Mouse (Mus musculus) cerebellum, postnatal 25 days (tissue): ENCODE measurements around the gene Zmym4.

Experiments
- DNase-seq, 2 experiments: peaks; one replicate each; pipeline ENCODE4 v3.0.0; 2021; ENCODE audit warnings: mixed read lengths in 2 of 2

Zmym4 gene

DNA sequence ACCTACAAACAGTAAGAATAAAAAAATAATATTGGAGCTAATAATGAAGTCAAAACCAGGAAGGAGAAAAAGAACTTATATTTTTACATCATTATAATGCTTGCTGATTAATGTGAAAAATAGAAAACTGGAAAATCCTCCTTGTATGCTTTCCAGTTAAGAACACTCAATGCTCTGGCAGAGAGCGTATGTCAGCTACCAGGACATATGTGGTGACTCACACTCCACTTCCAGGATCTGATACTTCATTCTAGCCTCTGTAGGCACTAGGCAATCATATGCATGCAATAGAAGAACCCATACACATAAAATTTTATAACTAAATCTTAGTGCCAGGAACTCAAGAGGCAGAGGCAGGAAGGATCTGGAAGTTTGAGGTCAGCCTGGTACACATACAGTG is 40.2 kb downstream of the Zmym4 start:
- DNase-seq: no peak

GRCm38 (mm10) chr4:126889879-126890278 is 78.1 kb downstream of the Zmym4 start:
- DNase-seq: no peak

DNA sequence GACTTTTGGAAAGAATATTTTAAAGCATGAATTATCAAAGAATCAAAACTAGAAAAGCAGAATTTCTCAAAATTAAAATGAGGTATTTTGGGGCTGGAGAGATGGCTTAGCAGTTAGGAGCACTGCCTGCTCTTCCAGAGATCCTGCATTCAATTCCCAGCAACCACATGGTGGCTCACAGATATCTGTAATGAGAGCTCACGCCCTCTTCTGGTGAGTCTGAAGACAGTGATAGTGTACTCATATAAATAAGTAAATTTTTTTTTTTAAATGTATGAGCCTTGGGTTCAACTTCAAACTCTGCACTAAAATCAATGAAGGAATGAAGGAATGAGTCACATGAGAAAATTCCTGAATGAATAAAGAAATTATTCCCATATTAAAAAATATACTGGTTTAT is 82.0 kb downstream of the Zmym4 start:
- no peak for DNase-seq

DNA sequence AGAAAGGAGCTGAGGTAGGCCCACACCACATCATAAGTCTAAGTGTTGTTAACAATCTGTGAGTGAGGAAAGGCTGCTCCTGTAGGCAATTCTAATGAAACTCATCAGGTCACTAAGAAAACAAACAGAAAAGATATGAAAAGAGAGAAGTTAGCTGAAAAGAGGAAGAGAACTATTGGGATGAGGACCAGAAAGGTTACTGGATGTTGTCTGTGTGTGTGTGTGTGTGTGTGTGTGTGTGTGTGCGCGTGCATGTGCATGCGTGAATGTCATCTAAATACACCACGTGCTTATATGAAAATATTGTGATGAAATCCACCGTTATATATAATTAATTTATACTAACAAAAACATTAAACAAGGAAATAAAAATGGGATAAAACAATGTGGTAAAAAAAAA is 84.3 kb downstream of the Zmym4 start:
- no peak for DNase-seq

- no peak for DNase-seq
Measured at GRCm38 (mm10) chr4:126879560-126880275, 88.2 kb downstream of the Zmym4 start.

DNA sequence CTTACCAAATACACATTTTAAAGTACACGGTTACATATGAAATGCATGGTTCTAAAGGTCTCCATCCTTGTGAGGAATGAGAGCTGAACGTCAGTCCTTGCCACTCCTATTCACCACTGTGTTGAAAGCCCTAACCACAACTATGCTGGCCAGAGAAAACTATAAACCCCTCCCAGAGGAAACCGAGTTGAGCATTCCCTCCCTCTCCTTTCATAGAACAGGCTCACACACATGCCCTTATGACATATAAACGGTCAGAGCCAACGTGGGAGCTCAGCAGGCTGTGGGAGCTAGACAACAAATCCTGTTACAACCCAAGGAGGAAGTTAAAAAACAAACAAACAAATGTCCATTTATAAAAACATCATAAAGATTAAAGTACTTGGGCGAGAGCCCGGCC is 95.2 kb downstream of the Zmym4 start:
- no peak for DNase-seq

DNA sequence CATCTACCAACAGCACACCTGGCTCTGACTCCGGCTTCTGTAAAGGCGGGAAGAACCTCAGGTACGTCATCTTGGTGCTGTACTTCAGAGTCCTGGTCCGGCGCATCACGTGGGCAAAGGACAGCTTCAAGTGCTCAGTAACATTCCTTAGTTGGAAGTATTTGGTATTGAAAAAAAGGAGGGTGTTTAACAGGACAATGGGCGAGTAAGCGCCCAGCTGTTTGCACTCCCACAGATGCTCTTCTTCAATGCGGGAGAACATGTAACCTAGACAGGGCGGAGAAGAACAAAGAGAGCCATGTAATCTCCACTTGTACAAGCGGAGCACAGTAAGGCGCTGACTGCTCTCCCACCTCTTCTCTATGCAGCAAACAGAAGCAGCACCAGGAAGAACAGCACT is 99.2 kb downstream of the Zmym4 start:
- DNase-seq: no peak

GRCm38 (mm10) chr4:126861514-126862266 is 106.2 kb downstream of the Zmym4 start:
- DNase-seq: no peak

DNA sequence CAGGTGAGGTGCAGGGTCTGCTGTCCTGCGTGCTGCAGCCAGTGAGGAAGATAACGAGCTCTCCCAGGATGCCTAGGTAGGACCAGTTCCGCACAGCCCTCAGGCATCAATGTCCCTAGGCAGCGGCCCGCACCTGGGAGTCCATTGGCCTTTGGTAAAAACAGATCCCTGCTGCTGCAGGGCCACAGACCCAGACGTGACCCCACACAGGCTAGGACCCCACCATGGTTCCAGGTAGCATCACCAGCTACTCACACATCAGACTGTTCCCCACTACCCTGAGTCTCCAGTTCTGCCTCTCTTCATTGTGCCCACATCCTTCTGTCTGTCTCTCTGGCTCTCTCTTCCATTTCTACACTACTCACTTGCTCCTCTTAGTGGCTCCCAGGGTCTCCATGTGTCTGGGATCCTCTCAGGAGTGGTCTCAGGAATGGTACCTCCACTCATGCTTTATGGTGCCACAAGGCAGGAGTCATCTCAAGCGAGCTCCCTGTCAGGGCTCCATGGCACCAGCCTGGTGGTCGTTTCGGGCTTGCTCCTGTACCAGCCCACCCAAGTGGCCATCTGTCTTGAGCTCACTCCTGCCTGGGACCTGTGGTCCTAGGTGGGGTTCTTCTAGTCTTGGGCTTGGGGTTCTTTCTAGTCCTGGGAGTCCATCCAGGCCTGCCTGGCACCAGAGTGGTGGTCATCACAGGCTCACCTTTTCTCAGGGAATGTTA is 107.5 kb downstream of the Zmym4 start:
- DNase-seq: no peak

GRCm38 (mm10) chr4:126852971-126853370 is 115.0 kb downstream of the Zmym4 start:
- DNase-seq: peak; percentile 39 to 46

GRCm38 (mm10) chr4:126850778-126851080 is 117.2 kb downstream of the Zmym4 start:
- no peak for DNase-seq

DNA sequence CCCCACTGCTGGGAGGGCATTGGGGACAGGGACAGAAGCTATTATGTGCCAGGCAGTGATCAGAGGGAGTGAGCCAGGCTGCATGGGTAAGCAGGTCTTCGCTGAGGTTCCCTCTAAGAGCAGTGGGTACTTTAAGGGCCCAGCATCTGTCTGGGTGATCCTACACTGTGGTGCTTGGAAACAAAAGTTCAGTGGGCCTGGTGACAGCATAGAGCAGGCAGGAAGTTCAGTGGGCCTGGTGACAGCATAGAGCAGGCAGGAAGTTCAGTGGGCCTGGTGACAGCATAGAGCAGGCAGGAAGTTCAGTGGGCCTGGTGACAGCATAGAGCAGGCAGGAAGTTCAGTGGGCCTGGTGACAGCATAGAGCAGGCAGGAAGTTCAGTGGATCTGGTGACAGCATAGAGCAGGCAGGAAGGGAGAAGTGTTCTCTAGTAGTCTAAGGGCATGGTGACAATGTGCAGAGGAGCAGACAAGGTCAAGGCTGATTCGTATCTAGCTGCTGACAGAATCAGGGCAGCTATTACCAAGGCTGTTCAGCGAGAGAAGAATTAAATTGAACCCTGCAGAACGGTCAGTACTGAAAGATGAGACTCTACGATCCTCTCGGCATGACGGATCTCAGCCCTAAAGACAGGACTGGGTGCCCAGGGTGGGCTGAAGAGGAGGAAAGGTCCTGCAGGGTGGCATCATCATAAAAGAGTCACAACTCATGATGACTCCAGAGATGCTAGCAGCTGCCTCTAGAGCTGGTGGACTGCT is 117.7 kb downstream of the Zmym4 start:
- DNase-seq: no peak

GRCm38 (mm10) chr4:126846971-126847370 is 121.0 kb downstream of the Zmym4 start:
- DNase-seq: no peak

- DNase-seq: no peak
Measured at GRCm38 (mm10) chr4:126845664-126846063, 122.3 kb downstream of the Zmym4 start.

DNA sequence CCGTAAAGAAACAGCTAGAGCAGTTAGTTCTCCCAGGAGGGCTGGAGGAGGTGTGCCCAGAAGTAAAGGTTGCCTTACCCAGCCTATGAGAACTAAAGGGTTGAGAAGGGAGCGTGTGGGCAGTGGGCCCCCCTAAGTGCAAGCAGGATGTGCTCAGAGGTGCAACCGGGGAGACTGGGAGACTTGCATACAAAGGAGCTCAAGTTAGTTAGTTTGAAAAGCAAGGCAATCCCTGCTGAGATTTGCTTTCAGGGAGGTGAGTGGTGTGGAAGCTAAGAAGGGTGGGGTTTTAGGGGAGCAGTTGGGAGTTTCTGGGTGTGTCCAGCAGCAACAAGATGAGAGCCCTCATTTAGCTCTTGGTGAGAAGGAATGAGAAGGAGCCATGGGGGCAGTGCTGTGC is 125.0 kb downstream of the Zmym4 start:
- no peak for DNase-seq

- DNase-seq: no peak
Measured at GRCm38 (mm10) chr4:126840996-126841560, 126.9 kb downstream of the Zmym4 start.

DNA sequence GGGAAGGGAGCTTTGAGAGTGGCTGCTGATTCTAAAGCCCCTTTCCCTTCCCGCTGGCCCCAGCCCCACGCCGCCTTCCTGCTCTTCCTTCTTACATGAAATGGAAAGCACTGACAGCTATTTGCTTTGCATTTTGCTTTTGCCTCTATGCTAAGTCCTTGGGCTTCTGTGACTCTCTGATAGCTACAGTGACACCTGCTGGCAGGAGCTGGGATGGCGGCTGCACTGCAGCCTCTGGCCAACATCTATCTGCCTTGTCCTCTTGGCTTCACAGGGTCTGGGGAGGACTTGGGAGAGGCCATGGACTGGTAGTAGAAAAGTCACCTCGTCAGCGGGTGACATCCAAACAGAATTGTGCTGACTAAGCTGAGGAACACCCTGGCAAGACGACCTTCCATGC is 128.1 kb downstream of the Zmym4 start:
- peak; percentile 90 to 93 for DNase-seq

- no peak for DNase-seq
Measured at GRCm38 (mm10) chr4:126838799-126839198, 129.1 kb downstream of the Zmym4 start.

DNA sequence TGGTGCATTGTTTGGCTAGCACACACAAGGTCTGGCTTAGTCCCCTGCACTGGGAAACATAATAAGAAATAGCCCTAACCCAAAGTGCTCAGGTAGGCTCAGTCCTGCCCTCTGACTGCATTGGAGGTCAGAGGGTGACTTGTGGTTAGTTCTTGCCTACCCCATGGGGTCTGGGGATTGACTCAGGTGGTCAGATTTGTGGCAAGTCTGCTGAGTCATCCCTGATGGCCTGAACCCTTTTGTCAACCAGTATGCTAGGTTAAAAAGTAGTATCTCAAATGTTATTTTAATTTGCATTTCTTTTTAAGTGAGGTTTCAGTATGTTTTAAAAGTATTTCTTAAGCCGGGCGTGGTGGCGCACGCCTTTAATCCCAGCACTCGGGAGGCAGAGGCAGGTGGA is 136.8 kb downstream of the Zmym4 start:
- no peak for DNase-seq

DNA sequence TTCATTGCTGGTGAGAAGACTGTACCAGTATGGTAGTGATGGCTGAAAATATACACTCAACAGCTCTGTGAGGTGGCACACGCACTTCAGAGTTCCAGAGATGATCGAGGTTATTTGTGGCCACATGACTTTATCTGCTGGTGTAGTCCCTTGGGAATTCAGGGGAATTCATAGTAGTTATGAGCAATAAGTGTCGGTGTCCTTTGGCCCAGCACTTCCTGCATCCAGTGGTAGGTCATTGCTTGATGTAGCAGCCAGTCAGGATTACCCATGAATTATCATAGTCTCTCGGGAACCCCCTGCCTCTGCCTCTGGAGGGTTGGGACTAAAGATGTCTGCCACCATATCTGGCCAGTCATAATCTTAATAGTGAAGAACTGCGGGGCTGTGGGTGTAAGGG is 144.0 kb downstream of the Zmym4 start:
- no peak for DNase-seq

DNA sequence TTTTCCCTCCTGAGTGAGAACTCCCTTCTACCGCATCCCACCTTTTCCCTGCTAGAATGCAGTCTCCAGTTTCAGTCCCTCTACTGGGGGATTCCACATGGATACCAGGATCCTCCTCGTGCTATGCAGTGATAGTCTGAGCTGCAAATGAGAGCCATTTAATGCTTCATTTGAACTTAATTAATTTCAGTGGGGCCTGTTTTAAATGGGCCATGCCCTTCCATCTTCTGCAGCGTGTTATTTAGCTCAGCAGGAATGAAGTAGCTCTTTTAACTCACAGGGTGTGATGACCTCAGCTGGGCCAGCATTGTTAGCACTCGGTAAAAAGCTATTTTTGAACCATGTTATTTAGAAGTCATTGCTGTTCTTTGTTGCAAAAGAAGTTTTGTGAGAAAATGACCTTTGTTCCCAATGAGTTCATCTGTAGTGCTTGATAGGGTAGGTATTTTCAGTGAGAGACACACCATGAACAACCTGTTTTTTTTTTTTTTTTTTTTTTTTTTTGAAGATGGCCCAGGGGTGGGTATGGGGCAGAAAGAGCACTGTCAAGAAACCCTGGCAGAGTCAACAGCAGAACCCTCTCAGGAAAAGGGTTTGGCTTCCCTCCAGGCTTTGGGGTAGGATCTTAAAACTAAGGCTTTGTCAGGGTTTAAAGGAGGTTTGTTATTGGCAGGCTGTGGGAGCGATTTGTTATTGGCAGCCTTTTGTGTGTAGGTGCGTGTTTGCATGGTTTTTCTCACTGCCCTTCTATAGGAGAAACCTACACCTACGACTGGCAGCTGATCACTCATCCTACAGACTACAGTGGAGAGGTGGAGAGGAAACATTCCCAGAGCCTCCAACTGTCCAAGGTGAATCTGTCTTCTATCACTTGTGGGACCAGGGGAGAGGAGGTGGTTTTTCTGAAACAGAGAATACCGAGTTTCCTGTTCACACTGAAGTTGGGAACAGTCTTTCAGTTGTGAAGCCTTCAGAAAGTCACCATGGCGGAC is 144.7 kb downstream of the Zmym4 start:
- DNase-seq: no peak

DNA sequence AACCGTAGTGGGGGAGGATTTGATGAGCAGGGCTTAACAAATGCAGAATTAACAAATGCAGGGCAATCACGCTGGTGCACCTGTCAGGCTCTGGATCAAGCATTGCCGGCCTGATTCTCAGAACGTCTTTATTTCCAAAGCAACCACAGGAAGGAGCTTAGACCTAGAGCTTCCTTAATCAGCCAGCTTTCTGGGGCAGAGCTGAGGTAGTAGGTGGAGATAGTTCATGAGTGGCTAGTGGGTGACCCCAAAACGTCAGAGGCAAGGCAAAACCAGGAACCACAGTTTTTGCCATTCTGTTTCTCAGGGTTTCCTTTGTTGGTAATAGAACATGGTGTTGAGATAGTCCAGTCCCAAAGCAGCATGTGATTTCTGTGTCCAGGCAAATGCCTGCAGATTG is 153.1 kb downstream of the Zmym4 start:
- DNase-seq: no peak
